Mouse (Mus musculus): ENCODE results near the gene Golt1a. TPM values are rescaled to one million over a fixed set of nuclear protein-coding genes. Genes with fewer than 3 reads are reported as not detected.

The Golt1a gene
- polyA plus RNA-seq, 1 experiment from 2014 or later, result not detected

GRCm38 (mm10) chr1:133356330-133356729, 46.7 kb downstream of the Golt1a start:
- WGBS, result 77% methylated on average over 8 of the region's 8 CpGs
- ATAC-seq (ENCODE audit: low FRiP score, low TSS enrichment) (no peak), DNase-seq (no peak)
- H3K4me1 ChIP-seq (ENCODE audit: control insufficient read depth, insufficient read depth, low read length), result 0 out of 2 replicates have a peak, but pooled peaks cover 2% of the 10 kb centered on the region
- no peaks in the 10 kb centered on the region for H3K27me3 ChIP-seq (ENCODE audit: control insufficient read depth, insufficient read depth, low read length)
- H3K36me3 ChIP-seq (ENCODE audit: control insufficient read depth, insufficient read depth, low read length), result no peaks in the 10 kb centered on the region
- no peak overlapping the region for H3K4me2 ChIP-seq (ENCODE audit: low read length)
- no peak overlapping the region for H3K27ac ChIP-seq (replicated peaks; ENCODE audit: low read depth, low read length)
- H3K9me3 ChIP-seq (ENCODE audit: control insufficient read depth, low read length), result no peaks in the 10 kb centered on the region
- H3K9ac ChIP-seq (replicated peaks; ENCODE audit: low read length), result no peak overlapping the region
- H3K4me3 ChIP-seq (replicated peaks; ENCODE audit: low read depth, low read length), result no peak overlapping the region

- WGBS, result 90% methylated on average over 6 of the region's 6 CpGs
Observed at GRCm38 (mm10) chr1:133361006-133361405, 51.4 kb downstream of the Golt1a start.

GRCm38 (mm10) chr1:133362103-133362502, 52.5 kb downstream of the Golt1a start:
- H3K4me3 ChIP-seq (replicated peaks; ENCODE audit: low read depth, low read length), result no peak overlapping the region
- H3K9me3 ChIP-seq (ENCODE audit: control insufficient read depth, low read length), result no peaks in the 10 kb centered on the region
- no peak overlapping the region for H3K27ac ChIP-seq (replicated peaks; ENCODE audit: low read depth, low read length)
- H3K27me3 ChIP-seq (ENCODE audit: control insufficient read depth, insufficient read depth, low read length), result peaks cover 13% of the 10 kb centered on the region
- H3K36me3 ChIP-seq (ENCODE audit: control insufficient read depth, insufficient read depth, low read length), result no peaks in the 10 kb centered on the region
- no peaks in the 10 kb centered on the region for H3K4me1 ChIP-seq (ENCODE audit: control insufficient read depth, insufficient read depth, low read length)
- H3K9ac ChIP-seq (replicated peaks; ENCODE audit: low read length), result no peak overlapping the region
- 92% methylated on average over 5 of the region's 5 CpGs for WGBS
- no peak overlapping the region for H3K4me2 ChIP-seq (ENCODE audit: low read length)
- DNase-seq (no peak), ATAC-seq (ENCODE audit: low FRiP score, low TSS enrichment) (no peak)

More at GRCm38 (mm10) chr1:133361006-133361405, 51.4 kb downstream of the Golt1a start:
- H3K36me3 ChIP-seq (ENCODE audit: control insufficient read depth, insufficient read depth, low read length), result no peaks in the 10 kb centered on the region
- peaks cover 13% of the 10 kb centered on the region for H3K27me3 ChIP-seq (ENCODE audit: control insufficient read depth, insufficient read depth, low read length)
- H3K9me3 ChIP-seq (ENCODE audit: control insufficient read depth, low read length), result no peaks in the 10 kb centered on the region
- no peak overlapping the region for H3K4me3 ChIP-seq (replicated peaks; ENCODE audit: low read depth, low read length)
- H3K4me2 ChIP-seq (ENCODE audit: low read length), result no peak overlapping the region
- H3K27ac ChIP-seq (replicated peaks; ENCODE audit: low read depth, low read length), result no peak overlapping the region
- H3K9ac ChIP-seq (replicated peaks; ENCODE audit: low read length), result no peak overlapping the region
- DNase-seq, result no peak
- no peaks in the 10 kb centered on the region for H3K4me1 ChIP-seq (ENCODE audit: control insufficient read depth, insufficient read depth, low read length)
- no peak for ATAC-seq (ENCODE audit: low FRiP score, low TSS enrichment)

GRCm38 (mm10) chr1:133363276-133364021, 53.8 kb downstream of the Golt1a start, which contains the start of gene Etnk2:
Gene Etnk2, plus strand, starts transcription at chr1:133363572.
- H3K9me3 ChIP-seq (ENCODE audit: control insufficient read depth, low read length), result no peaks in the 10 kb centered on the region
- under 1% methylated on average over 50 of the region's 52 CpGs for WGBS
- peak within 1 kb of the TSS; percentile 74 for H3K9ac ChIP-seq (replicated peaks; ENCODE audit: low read length)
- peaks cover 13% of the 10 kb centered on the region for H3K27me3 ChIP-seq (ENCODE audit: control insufficient read depth, insufficient read depth, low read length)
- peak; percentile 86 for DNase-seq
- H3K36me3 ChIP-seq (ENCODE audit: control insufficient read depth, insufficient read depth, low read length), result no peaks in the 10 kb centered on the region
- H3K4me3 ChIP-seq (replicated peaks; ENCODE audit: low read depth, low read length), result peak within 1 kb of the TSS; percentile 65
- ATAC-seq (ENCODE audit: low FRiP score, low TSS enrichment), result peak; percentile 76
- H3K4me1 ChIP-seq (ENCODE audit: control insufficient read depth, insufficient read depth, low read length), result peaks cover 8% of the 10 kb centered on the region; the same call in 1 of the 2 replicates
- peak within 1 kb of the TSS; percentile 96 for H3K4me2 ChIP-seq (ENCODE audit: low read length)
- peak within 1 kb of the TSS; percentile 55; the same call in 1 of the 2 replicates for H3K27ac ChIP-seq (replicated peaks; ENCODE audit: low read depth, low read length)

- WGBS, result 2% methylated on average over 27 of the region's 27 CpGs
- Histone ChIP-seq H3K9me3 (ENCODE audit: control insufficient read depth, low read length) (no peaks in the 10 kb centered on the region), H3K4me3 (replicated peaks; ENCODE audit: low read depth, low read length) (peak overlapping the region; percentile 65), H3K4me1 (ENCODE audit: control insufficient read depth, insufficient read depth, low read length) (peaks cover 8% of the 10 kb centered on the region; the same call in 1 of the 2 replicates), H3K27me3 (ENCODE audit: control insufficient read depth, insufficient read depth, low read length) (peaks cover 13% of the 10 kb centered on the region), H3K9ac (replicated peaks; ENCODE audit: low read length) (peak overlapping the region; percentile 74), H3K27ac (replicated peaks; ENCODE audit: low read depth, low read length) (peak overlapping the region; percentile 55; the same call in 1 of the 2 replicates), H3K4me2 (ENCODE audit: low read length) (peak overlapping the region; percentile 96), H3K36me3 (ENCODE audit: control insufficient read depth, insufficient read depth, low read length) (no peaks in the 10 kb centered on the region)
- DNase-seq (peak; percentile 50), ATAC-seq (ENCODE audit: low FRiP score, low TSS enrichment) (no peak)
Observed at GRCm38 (mm10) chr1:133364022-133364630, 54.5 kb downstream of the Golt1a start.

GRCm38 (mm10) chr1:133364890-133365289, 55.3 kb downstream of the Golt1a start:
- Histone ChIP-seq H3K4me3 (replicated peaks; ENCODE audit: low read depth, low read length) (no peak overlapping the region), H3K4me2 (ENCODE audit: low read length) (peak overlapping the region; percentile 96; the same call in 1 of the 2 replicates), H3K9ac (replicated peaks; ENCODE audit: low read length) (no peak overlapping the region), H3K27me3 (ENCODE audit: control insufficient read depth, insufficient read depth, low read length) (peaks cover 13% of the 10 kb centered on the region), H3K36me3 (ENCODE audit: control insufficient read depth, insufficient read depth, low read length) (no peaks in the 10 kb centered on the region), H3K9me3 (ENCODE audit: control insufficient read depth, low read length) (no peaks in the 10 kb centered on the region), H3K4me1 (ENCODE audit: control insufficient read depth, insufficient read depth, low read length) (peaks cover 8% of the 10 kb centered on the region; the same call in 1 of the 2 replicates), H3K27ac (replicated peaks; ENCODE audit: low read depth, low read length) (no peak overlapping the region)
- ATAC-seq (ENCODE audit: low FRiP score, low TSS enrichment) (no peak), DNase-seq (no peak)
- 49% methylated on average over 2 of the region's 2 CpGs for WGBS

GRCm38 (mm10) chr1:133366951-133367605, 57.5 kb downstream of the Golt1a start:
- Histone ChIP-seq H3K4me2 (ENCODE audit: low read length) (no peak overlapping the region), H3K9me3 (ENCODE audit: control insufficient read depth, low read length) (no peaks in the 10 kb centered on the region), H3K27ac (replicated peaks; ENCODE audit: low read depth, low read length) (no peak overlapping the region), H3K36me3 (ENCODE audit: control insufficient read depth, insufficient read depth, low read length) (no peaks in the 10 kb centered on the region), H3K4me3 (replicated peaks; ENCODE audit: low read depth, low read length) (no peak overlapping the region), H3K4me1 (ENCODE audit: control insufficient read depth, insufficient read depth, low read length) (peaks cover 8% of the 10 kb centered on the region; the same call in 1 of the 2 replicates), H3K27me3 (ENCODE audit: control insufficient read depth, insufficient read depth, low read length) (peaks cover 13% of the 10 kb centered on the region), H3K9ac (replicated peaks; ENCODE audit: low read length) (no peak overlapping the region)
- 56% methylated on average over 10 of the region's 10 CpGs for WGBS
- DNase-seq (no peak), ATAC-seq (ENCODE audit: low FRiP score, low TSS enrichment) (no peak)

- Histone ChIP-seq H3K4me2 (ENCODE audit: low read length) (no peak overlapping the region), H3K27ac (replicated peaks; ENCODE audit: low read depth, low read length) (no peak overlapping the region), H3K9ac (replicated peaks; ENCODE audit: low read length) (no peak overlapping the region), H3K4me3 (replicated peaks; ENCODE audit: low read depth, low read length) (no peak overlapping the region), H3K9me3 (ENCODE audit: control insufficient read depth, low read length) (no peaks in the 10 kb centered on the region), H3K36me3 (ENCODE audit: control insufficient read depth, insufficient read depth, low read length) (no peaks in the 10 kb centered on the region), H3K4me1 (ENCODE audit: control insufficient read depth, insufficient read depth, low read length) (peaks cover 14% of the 10 kb centered on the region; the same call in 1 of the 2 replicates), H3K27me3 (ENCODE audit: control insufficient read depth, insufficient read depth, low read length) (peaks cover 13% of the 10 kb centered on the region)
- DNase-seq (peak; percentile 42), ATAC-seq (ENCODE audit: low FRiP score, low TSS enrichment) (no peak)
- 8% methylated on average over 11 of the region's 11 CpGs for WGBS
Observed at GRCm38 (mm10) chr1:133367606-133368488, 58.2 kb downstream of the Golt1a start.

Data from midbrain, embryonic 14.5 days (tissue).